Mouse (Mus musculus) liver, adult 2 months (tissue): ENCODE data around the gene Nop9. TPM values are rescaled to one million over a fixed set of nuclear protein-coding genes. Genes with fewer than 3 reads are reported as not detected.

Source experiments
- DNase-seq: peaks from one replicate; pipeline ENCODE4 v3.0.0-alpha.2; 2011; ENCODE audit warnings: low read depth, low spot score; ENCODE audit errors: extremely low read depth
- H3K27ac ChIP-seq: fragments of 200-500 bp; replicated peaks from 2 replicates; pipeline ENCODE4 v1.5.1; 2012; ENCODE audit warnings: low read depth, mild to moderate bottlenecking, control low read depth, inconsistent platforms, low read length; ENCODE audit not compliant: insufficient read depth
- H3K27me3 ChIP-seq: fragments of 200-500 bp; 2 replicates; pipeline ENCODE4 v1.6.1; 2012; ENCODE audit warnings: mild to moderate bottlenecking, moderate library complexity, low read length, inconsistent platforms; ENCODE audit not compliant: control insufficient read depth, insufficient read depth
- H3K36me3 ChIP-seq: fragments of 200-500 bp; 2 replicates; pipeline ENCODE4 v1.6.1; 2012; ENCODE audit warnings: low read length, inconsistent platforms; ENCODE audit not compliant: control insufficient read depth, insufficient read depth
- H3K4me1 ChIP-seq: fragments of 200-500 bp; 2 replicates; pipeline ENCODE4 v1.6.1; 2011; ENCODE audit warnings: low read length; ENCODE audit not compliant: control insufficient read depth, insufficient read depth
- H3K4me3 ChIP-seq: fragments of 200-500 bp; 2 replicates; pipeline ENCODE4 v1.5.1; 2011; ENCODE audit warnings: low read depth, mild to moderate bottlenecking, control low read depth, low read length, moderate library complexity; ENCODE audit not compliant: insufficient read depth
- H3K79me2 ChIP-seq: fragments of 200-500 bp; 2 replicates; pipeline ENCODE4 v1.6.1; 2012; ENCODE audit warnings: inconsistent platforms, mild to moderate bottlenecking, low read length, moderate library complexity; ENCODE audit not compliant: control insufficient read depth, insufficient read depth
- H3K9ac ChIP-seq: fragments of 200-500 bp; 2 replicates; pipeline ENCODE4 v1.6.1; 2012; ENCODE audit warnings: low read depth, mild to moderate bottlenecking, control low read depth, inconsistent platforms, low read length
- CTCF ChIP-seq: fragments of 200-500 bp; IDR thresholded peaks from 2 replicates; pipeline ENCODE4 v1.5.1; 2011; ENCODE audit warnings: low read depth, low read length, control low read depth
- POLR2A ChIP-seq: fragments of 200-500 bp; IDR thresholded peaks from 2 replicates; pipeline ENCODE4 v1.6.1; 2011; ENCODE audit warnings: low read length, control low read depth; ENCODE audit not compliant: insufficient read depth; ENCODE audit errors: extremely low read depth
- WGBS: fragments of 180-500 bp; shearing (Covaris S2); methylation state at CpG from one replicate; pipeline ENCODE4 v1.1.7; 2018; 5-methylcytosine and 5-hydroxymethylcytosine counted together
- polyA plus RNA-seq: library from polyadenylated mRNA; depleted of rRNA; stranded (reverse); fragments of >200 nt; gene quantifications from 2 replicates; pipeline ENCODE4 v1.2.3, GENCODE M21; 2012
- total RNA-seq: library from RNA; depleted of rRNA; stranded (reverse); fragments of >200 nt; gene quantifications from 2 replicates; pipeline ENCODE4 v1.2.3, GENCODE M21; 2014

Nop9 gene
- total and polyA plus RNA-seq, 2 experiments, result 13.0 to 15.1 TPM

DNA sequence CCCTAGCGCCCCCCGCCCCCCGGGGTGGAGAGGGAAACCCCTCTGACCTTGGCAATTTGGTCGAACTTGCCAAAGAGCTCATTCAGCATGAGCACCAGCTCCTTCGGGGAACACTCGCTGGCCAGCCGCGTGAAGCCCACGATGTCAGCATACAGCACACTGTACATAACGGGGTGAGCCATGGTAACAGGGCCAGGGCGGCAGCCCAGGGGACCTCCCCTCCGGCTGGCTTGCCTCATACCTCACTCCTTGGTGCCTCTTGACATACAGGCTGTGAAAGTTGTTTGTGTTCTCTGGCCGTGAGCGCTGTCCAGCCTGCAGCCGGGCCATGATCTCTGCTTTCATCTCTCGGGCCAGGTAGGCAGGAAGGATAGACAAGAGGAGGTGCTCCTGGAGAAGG, 34.2 kb downstream of the Nop9 start:
- no peak for TF ChIP-seq POLR2A
- no peak for TF ChIP-seq CTCF
- no peaks in the 10 kb centered on the region for H3K79me2 ChIP-seq
- DNase-seq, result no peak
- WGBS, result 59% methylated on average over 16 of the region's 16 CpGs
- peaks cover 3% of the 10 kb centered on the region; the same call in 1 of the 2 replicates for H3K4me1 ChIP-seq
- no peak overlapping the region for H3K27ac ChIP-seq
- no peaks in the 10 kb centered on the region for H3K36me3 ChIP-seq
- H3K4me3 ChIP-seq, result no peak overlapping the region
- no peak overlapping the region for H3K9ac ChIP-seq
- H3K27me3 ChIP-seq, result no peaks in the 10 kb centered on the region; the same call in 1 of the 2 replicates

DNA sequence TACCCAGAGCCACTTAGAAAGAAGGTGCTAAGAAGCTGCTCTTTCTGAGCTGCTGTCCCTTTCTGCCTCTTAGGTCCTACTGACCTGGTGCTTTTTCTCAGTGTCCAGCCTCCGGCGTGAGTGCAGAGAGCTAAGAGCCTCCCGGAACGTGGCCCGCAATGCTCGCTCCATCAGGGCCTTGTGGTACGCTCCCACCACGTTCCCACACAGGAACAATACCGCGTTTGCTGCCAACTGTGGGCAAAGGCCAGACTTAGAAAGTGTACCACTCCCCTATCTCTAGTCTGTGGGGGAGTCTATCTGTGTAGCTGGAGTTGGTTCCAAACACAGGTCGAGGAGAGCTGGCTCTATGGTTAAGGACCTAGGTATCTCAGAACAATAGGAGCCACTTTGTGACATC, 35.2 kb downstream of the Nop9 start:
- Histone ChIP-seq H3K9ac (no peak overlapping the region), H3K27me3 (no peaks in the 10 kb centered on the region; the same call in 1 of the 2 replicates), H3K4me1 (peaks cover 3% of the 10 kb centered on the region; the same call in 1 of the 2 replicates), H3K27ac (no peak overlapping the region), H3K36me3 (no peaks in the 10 kb centered on the region), H3K79me2 (no peaks in the 10 kb centered on the region), H3K4me3 (no peak overlapping the region)
- no peak for TF ChIP-seq POLR2A
- TF ChIP-seq CTCF, result no peak
- no peak for DNase-seq
- WGBS, result 81% methylated on average over 11 of the region's 11 CpGs

DNA sequence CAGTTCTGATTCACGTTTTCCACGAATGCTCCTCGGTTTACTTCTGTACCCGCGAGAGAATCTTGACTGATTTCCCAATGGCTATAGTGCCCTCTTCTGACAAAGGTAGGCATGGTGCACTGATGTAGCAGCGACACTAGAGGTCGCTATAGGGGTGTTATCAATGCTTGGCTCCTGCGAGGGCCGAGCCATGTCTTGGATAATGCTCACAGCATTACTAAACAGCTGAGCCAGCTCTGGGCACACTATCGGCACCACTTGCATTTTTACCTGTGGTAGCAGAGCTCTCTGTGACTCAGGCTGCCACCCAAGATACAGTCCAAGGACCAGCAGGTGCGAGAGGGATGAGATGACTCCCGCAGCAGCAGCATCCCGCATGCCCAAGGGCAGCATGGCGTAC, 35.8 kb downstream of the Nop9 start:
- 16% methylated on average over 14 of the region's 14 CpGs for WGBS
- H3K27me3 ChIP-seq, result no peaks in the 10 kb centered on the region; the same call in 1 of the 2 replicates
- H3K9ac ChIP-seq, result no peak overlapping the region
- H3K36me3 ChIP-seq, result no peaks in the 10 kb centered on the region
- DNase-seq, result peak; percentile 62
- no peaks in the 10 kb centered on the region for H3K79me2 ChIP-seq
- TF ChIP-seq CTCF (peak; percentile 92), POLR2A (no peak)
- H3K27ac ChIP-seq, result no peak overlapping the region
- H3K4me3 ChIP-seq, result peak overlapping the region; percentile 10; the same call in 1 of the 2 replicates
- peaks cover 3% of the 10 kb centered on the region; the same call in 1 of the 2 replicates for H3K4me1 ChIP-seq

DNA sequence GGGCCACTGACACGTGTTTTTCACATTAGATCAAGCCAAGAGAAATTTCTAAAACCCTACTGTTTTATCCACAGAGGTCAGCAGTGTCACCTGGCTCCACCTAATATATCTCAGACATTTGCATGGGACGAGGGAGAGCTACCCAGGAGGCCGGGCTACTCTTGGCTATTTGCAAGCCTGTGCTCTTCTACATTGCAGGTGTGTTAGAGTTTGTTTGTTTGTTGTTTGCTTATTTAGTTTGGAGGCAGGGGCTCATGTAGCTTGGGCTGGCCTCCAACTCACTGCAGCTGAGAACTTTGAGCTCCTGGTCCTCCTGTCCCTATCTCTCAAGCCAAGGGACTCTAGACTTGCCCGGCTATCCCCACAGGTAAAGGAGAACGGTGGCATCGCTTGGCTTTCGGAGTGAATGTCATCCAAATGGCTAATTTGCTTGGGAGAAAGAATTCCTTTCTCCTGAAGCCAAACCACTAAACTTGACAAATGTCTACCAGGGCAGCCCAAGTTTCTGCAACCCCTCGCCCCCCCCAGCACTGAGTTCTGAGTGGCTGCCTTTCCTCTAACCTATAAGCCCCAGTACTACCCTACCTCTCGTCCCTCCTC, 37.0 kb downstream of the Nop9 start:
- Histone ChIP-seq H3K4me3 (0 out of 2 replicates have a peak overlapping the region, but pooled peaks have one; percentile 18), H3K27ac (peak overlapping the region; percentile 49; the same call in 1 of the 2 replicates), H3K9ac (peak overlapping the region; percentile 32; the same call in 1 of the 2 replicates), H3K4me1 (peaks cover 3% of the 10 kb centered on the region; the same call in 1 of the 2 replicates), H3K36me3 (no peaks in the 10 kb centered on the region), H3K27me3 (no peaks in the 10 kb centered on the region; the same call in 1 of the 2 replicates), H3K79me2 (no peaks in the 10 kb centered on the region)
- TF ChIP-seq POLR2A (no peak), CTCF (no peak)
- DNase-seq, result no peak
- WGBS, result 48% methylated on average over 9 of the region's 9 CpGs

DNA sequence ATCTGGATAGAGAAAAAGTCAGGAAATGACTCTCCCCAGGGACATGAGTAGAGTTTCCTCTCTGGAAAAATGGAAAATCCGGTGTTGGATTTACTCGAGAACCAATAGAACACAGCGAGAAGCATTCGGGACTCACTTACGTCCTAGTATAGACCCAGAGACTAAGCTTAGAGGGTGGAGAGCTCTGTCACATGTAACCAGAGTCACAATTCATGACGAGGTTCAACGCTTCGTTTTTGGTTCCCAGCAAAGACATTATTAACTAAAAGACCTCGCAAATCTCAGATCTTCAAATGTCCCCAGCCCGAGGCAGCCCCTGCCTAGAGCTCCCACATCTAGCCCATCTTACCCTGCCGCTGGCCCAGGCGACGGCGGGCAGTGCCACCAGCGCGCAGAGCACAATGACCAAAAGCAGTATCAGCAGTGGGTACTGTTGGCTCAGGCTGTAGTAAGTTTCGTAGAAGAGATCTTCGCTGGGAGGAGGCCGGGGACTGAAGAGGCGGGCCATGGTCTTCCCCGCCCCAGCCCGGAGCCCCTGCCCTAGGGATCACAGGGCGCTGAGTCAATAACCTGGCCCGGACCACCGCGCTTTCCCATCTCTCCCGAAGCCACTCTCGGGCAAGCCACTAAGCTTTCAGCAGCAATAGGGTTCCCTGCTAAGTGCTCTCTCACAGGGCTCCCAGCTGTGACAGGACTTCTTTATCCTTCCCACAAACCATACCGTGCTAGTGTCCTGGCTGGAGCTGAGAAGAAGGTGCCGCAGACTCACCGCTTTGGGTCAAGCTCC, 37.9 kb downstream of the Nop9 start:
- peak; percentile 18 for DNase-seq
- WGBS, result 6% methylated on average over 31 of the region's 31 CpGs
- H3K9ac ChIP-seq, result peak overlapping the region; percentile 46

More for the DNA sequence above, 37.9 kb downstream of the Nop9 start:
- peaks cover 2% of the 10 kb centered on the region; the same call in 1 of the 2 replicates for H3K4me1 ChIP-seq
- no peaks in the 10 kb centered on the region for H3K36me3 ChIP-seq
- no peaks in the 10 kb centered on the region for H3K79me2 ChIP-seq
- no peak for TF ChIP-seq POLR2A
- no peaks in the 10 kb centered on the region; the same call in 1 of the 2 replicates for H3K27me3 ChIP-seq
- peak overlapping the region; percentile 44; the same call in 1 of the 2 replicates for H3K27ac ChIP-seq
- H3K4me3 ChIP-seq, result peak overlapping the region; percentile 52
